Mouse (Mus musculus) cerebellum, adult 11-12 months (tissue): Measurements from ENCODE around the gene Tradd.

ENCODE experiments used
- DNase-seq: peaks from one replicate; pipeline ENCODE4 v3.0.0; 2022

Gene Tradd

DNA sequence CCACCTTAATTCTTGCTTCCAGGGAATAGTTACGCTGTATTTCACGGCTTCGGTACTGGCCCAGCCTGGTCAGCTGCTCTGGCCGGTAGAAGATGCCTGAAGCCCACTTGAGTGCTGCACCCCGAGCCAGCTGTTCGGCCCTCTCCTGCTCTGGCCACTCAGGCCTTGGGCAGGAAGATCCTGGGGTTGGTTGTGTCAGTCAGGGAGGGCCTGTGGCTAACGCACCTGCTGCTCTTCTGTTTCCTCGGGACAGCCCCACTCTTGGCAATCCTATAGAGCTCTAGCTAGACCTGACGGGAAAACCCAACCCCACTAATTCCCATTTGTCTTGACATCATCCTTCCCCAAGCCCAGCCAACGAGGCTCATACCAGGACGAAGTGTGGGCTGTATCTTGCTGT is 30.8 kb upstream of the Tradd start:
- DNase-seq = no peak

DNA sequence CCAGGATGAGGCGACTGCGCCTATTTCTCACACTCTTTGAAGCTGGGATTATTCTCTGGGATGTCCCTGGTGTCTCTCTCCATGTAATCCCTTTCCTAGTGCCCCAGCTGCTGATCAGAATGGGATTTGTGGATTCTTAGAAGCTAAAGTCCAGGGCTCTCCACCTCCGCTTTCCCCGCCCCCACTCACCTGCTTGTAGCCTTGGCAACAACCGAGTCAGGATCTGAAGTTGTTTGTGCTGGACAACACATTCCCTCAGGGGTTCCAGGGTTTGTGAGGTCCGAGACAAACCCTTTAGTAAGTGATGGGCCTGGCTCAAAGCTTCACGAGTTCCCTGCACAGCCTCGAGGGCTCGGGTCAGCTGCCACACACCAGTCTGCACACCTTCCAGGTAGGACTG is 30.4 kb upstream of the Tradd start:
- DNase-seq = peak; percentile 55

DNA sequence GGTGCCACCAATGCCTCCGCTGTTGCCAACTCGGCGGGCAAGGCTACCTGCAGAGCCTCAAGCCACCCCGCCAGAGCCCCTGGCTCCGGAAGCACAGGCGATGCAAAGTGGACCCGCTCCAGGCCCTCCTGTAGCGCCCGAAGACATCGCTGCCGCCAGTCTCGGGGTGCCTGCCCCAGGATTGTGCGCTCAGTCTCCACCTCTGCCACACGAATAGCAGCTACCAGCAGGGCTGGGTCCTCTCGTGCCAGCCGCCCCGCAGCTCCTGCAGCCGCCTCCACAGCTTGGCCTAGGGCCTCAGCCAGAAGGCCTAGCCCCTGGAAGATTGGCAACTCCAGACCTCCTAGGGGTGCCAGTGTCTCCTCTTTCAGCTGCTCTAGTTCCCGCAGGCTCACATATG is 29.0 kb upstream of the Tradd start:
- DNase-seq = peak; percentile 92

DNA sequence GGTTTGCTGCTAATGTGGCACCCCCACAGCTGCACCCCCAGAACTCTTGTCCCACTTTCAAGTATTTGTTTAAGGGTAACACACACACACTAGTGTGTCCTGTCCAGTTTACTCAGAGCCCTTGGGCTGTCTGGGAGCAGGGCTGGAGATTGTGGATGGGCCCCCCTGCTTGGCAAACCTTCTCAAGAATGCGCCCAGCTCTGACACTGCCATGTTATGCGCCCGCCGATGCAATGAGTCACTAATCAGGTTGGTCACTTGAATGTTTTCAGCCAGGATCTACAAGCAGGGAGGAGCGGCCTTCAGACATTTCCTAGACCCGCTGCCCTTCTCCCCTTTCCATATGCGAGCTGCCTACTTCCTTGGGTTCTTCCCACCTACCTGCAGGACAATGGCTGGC is 28.1 kb upstream of the Tradd start:
- DNase-seq = no peak

DNA sequence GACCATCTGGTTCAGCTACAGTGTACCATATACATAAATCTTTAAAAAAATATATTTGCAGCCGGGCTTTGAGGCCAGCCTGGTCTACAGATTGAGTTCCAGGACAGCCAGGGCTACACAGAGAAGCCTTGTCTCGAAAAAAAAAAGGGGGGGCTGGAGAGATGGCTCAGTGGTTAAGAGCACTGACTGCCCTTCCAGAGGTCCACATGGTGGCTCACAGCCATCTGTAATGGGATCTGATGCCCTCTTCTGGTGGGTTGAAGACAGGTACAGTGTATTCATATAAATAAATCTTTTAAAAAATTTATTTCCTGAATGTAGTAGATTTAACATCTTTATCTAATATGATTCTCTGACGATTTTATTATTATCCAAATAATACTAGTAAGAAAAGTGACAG is 27.4 kb upstream of the Tradd start:
- DNase-seq = peak; percentile 56

DNA sequence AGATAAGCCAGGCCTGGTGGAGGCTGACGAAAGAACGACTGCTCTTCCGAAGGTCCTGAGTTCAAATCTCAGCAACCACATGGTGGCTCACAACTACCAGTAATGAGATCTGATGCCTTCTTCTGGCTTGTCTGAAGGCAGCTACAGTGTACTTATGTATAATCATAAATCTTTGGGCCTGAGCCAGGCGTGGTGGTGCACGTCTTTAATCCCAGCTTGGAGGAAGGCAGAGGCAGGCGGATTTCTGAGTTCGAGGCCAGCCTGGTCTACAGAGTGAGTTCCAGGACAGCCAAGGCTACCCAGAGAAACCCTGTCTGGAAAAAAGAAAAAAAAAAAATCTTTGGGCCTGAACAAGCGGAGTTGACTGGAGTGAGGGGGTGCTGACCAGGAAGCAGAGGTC is 27.0 kb upstream of the Tradd start:
- DNase-seq = peak; percentile 65

DNA sequence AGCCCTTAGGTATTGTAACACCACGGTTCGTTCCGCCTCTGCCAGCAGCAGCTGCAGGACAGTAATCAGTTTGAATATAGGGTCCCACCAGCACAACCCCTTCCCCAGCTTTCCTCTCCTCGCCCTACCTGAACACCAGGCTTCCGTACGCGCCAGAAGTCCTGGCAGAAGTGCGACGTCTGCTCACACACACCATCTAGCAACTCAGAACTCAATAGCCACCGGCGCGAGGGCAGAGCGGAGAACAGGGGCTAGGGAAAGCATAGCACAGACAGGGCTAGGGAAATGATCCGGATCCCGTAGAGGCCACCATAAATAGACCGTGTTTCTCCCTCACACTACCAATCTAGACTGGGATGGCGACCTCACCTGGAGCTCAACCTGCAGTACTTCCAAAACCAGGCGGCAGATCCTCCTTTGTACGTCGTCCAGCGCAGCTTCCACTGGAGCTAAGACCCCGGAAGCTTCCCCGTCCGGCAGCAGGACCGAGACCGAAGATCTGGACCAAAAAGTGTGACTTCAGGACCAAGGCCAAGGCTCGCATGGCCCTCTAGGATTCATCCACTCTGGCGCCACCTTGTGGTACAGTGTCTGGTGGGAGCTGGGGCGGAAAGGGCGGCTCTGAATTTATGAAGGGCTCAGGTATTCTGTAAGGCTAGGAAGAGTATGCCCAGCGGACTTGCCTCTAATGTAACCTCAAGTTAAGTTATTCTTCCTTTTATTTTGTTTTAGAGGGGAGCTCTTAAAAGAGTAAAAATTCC is 26.3 kb upstream of the Tradd start:
- DNase-seq = peak; percentile 86

DNA sequence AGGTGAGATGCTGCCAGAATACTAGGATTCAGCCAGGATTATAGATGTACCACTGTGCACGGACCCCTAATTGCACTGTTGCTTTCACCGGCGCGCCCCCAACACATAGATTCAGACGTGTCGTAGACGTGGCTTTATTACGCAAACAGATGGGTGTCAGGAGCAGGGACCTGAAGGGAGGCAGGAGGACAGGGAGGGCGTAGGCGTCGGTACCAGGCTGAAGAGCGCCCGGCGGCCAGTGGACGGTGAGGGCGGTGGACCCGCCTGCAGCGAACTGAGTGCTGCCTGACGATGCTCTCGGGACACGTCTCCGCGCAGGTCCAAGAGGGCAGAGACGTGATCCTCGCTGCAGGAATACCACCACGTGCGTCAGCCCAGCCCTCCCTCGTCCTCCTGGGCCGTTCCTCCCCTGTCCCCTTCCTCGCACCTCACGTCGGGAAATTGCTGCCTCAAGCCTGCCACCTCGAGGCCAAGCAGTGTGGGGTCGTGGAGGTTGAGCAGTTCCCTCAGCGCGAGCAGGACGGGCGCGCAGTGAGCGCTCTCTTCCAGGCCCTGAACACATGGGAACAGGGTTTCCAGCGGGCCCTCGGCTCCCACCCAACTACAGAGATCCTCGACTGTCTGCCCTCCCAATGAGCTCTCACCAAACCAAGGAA is 25.5 kb upstream of the Tradd start, which contains the start of gene 4931428F04Rik:
Gene 4931428F04Rik (minus strand): TSS at position 60 of the 656 bp plus-strand sequence.
- DNase-seq = peak; percentile 86

DNA sequence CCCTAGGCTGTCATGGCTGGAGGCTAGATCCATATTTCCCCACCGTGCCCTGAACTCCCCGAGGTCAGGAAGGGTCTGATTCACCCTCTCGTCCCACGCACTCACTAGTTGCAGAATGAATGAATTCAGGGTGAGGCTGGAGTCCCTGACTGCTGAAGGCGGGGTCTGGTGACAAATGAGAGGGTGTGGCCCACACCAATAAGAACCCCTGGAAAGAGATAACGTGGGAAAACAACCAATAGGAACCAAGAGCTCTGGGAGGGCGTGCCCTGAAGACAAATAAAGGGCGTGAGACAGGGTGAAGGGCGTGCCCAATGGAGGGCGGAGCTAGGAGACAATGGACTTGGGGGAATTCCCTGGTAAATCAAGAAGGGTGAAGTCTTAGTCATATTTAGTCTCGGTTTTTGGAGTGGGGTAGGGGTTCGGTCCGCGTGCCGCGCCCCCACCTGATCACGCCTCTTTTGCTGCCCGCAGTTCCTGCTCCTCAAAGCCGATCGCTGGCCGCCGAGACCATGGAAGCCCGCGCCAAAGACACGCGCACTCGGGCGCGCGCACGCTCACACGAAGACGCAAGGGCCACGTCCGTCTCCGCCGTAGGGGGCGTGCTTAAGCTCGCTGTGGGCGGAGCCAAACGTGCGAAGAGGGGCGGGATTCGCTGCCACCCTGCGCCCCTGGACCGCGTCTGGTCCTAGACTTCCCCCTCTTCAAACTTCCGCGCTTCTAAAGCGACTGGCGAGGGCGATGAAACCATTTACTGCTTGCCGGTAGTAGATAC is 24.7 kb upstream of the Tradd start:
- DNase-seq = peak; percentile 97

DNA sequence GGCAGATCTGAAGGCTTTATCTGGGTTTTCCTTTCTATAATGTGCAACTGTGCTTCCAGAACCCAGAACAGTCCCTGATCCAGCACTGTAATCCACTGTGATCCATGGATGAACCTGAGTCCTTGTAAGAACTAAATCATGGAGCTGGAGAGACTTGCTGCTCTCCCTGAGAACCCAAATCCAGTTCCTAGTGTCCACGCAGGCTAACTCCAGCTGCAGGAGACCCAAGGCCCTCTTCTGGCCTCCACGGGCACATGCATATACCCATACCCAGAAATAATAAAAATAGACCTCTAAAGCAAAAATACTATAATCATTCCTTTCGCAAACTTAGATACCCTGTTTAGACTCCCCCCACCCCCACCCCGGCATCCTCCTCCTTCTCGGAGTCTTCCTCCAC is 23.8 kb upstream of the Tradd start:
- no peak for DNase-seq

DNA sequence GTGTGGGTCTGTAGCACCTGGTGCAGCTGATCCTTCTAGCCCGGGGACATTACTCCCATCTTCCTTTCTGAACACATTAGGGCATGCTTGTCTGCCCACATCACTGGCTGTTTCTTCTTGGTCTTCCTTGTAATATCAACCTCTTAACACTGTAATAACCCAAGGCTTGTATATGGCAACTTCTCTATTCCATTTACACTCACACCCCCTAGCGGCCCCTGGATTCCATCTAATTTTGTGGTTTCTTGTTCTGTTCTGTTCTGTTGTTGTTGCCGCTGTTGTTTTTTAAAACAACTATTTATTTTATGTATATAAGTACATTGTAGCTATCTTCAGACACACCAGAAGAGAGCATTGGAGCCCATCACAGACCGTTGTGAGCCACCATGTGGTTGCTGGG is 22.5 kb upstream of the Tradd start:
- DNase-seq = no peak

DNA sequence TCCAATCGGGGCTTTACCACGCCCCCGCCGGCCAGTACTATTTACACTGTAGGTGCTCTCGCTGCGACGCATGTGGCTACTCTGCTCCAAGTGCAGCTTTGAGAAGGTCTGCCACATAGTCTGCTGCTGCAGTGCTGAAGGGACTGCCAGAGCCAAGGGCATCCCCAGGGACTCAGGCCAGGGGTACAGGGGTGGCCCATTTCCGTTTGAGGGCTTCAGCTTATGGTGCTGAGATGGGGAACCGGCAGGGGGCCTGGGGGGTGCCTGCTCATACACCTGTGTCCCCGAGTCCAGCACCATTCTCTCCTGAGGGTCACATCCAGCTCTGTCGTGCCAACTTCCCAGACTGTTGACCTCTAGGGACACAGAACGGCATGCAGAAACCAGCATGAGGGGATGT is 21.1 kb upstream of the Tradd start:
- peak; percentile 61 for DNase-seq

DNA sequence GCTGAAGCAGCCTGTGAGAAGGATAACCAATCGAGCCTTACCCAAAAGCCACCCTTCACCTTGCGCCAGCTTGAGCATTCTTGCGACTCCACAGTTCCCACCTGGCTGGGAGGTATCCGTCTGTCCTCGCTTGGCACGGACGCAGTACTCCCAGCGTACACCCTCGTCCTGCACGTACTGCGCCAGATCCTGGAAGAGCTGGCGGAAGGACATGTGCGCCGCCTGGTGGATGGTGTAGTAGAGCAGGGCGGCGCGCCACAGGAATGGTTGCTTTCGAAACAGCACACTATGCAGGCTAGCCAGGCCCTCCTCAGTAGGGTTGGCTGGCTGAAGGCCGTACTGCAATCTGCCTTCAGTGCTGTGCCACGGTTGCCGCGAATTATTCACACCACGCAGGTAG is 18.7 kb upstream of the Tradd start:
- DNase-seq = peak; percentile 77

DNA sequence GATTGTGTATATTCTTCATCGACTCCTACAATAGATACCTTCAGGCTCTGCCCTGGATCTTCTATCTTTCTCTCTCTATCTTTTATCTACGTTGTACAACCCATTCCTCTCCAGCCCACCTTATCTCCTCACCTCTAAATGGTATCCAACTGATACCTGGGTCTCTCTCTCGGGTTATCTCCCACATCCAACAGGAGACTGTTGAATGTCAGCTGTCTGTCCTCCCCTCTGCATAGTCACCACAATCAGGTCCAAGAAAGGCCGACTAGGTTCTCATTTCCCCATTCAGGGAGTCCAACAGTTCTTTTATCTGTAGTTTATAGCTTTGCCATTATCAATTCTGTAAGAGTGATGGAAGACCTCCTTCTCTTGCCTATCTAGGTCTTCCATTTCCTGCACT is 17.8 kb upstream of the Tradd start:
- DNase-seq = no peak

DNA sequence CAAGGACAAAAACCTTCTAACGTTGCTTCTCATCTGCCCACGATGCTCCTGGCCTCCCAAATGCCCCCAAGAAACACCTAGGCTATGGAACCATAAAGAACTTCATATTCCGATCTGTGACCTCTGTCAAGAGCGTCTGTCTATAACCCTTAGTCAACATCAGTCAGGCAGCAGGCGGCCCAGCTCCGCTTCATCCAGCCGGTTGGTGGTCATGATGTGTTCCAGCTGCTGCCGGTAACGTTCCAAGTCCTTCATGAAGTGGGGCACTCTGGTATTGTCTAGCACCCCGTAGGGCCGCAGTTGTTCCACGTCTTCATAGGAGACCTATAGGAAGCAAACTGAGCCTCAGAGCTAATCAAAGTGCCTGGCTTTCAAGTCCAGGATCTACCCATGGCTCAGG is 17.4 kb upstream of the Tradd start:
- DNase-seq = no peak

DNA sequence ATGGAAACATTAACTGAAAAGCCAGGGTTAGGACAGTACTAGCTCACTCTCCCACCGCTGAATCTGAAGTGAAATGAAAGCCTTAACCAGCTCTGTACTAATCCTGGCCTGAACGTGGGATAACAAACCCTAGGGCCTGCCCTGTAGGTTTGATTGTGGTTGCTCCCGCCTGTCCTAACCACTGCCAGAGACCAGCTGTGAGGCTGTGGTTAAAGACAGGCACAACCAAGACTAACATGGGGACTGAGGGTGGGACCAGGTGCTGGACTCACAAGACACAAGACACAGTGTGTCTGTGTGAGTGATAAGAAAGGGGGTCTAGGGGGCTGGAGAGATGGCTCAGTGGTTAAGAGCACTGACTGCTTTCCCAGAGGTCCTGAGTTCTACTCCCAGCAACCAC is 16.2 kb upstream of the Tradd start:
- DNase-seq = no peak

DNA sequence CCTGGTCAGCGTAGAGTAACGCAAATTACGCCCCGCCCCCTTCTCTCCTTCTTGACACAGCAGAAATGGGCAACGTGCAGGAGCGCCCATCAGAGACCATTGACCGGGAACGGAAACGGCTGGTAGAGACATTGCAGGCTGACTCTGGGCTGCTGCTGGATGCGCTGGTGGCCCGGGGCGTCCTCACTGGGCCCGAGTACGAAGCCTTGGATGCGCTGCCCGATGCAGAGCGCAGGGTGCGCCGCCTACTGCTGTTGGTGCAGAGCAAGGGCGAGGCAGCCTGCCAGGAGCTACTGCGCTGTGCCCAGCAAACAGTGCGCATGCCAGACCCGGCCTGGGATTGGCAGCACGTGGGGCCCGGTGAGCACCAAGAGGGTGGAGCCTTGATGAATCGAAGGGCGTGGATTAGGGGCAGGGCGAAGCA is 14.5 kb upstream of the Tradd start:
- peak; percentile 95 for DNase-seq

DNA sequence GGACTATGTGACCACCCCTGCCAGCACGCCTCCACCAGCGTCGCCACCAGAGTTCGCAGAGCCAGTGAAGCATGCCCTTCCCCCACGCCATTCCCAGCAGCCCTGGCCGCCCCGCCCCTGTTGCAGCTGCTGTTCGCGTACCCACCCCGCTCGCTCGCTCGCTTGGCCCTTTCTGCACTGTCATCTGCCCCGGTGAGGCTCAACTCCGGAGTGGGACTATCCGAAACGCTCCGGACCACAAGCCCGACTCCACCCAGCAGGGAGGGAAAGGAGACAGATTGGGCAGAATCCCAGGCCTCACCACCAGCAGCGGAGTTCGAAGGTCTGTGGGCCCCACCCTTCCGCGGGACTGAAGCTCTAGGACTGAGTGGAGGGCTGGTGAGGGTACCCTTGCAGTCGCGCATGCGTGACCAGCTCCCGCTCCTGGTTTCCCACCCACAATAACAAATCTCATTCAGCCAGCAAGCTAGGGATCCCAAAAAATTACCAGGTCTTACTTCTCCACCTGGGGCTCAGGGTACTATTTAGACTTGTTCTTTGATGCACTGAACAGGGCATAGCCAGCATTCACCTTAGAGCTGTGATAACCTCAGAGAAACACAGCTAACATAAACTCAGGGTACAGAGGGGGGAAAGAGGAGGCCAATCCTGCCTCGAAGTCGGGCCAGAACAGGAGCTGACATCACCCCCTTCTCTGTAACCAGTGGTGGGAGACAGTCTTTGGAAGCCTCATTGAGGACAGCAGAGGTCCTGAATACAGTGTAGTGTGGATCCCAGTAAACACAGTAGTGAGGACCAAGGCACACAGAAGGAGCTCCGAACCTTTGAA is 12.1 kb upstream of the Tradd start:
- peak; percentile 46 for DNase-seq

DNA sequence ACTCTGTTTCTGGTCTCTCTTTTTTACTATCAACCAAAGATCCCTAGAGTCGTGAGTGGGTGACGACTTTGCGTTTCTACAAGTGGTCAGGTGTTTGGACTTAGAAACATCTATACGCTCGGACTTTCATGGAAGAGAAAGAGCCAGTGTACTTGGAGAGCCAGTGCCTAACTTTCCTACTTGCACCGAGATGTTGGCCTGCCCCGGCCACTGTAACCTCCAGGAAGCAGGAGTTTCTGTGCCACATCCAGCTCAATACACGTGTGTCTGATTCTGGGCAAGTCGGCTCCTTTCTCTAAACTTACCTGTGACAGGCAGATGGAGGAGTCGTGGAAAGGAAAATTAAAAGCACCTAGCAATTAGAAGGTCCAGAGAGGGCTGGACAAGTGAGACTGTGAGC is 11.4 kb upstream of the Tradd start, which contains the start of gene Nol3:
Gene Nol3 (plus strand): TSS at position 301 of the 400 bp plus-strand sequence.
- no peak for DNase-seq

DNA sequence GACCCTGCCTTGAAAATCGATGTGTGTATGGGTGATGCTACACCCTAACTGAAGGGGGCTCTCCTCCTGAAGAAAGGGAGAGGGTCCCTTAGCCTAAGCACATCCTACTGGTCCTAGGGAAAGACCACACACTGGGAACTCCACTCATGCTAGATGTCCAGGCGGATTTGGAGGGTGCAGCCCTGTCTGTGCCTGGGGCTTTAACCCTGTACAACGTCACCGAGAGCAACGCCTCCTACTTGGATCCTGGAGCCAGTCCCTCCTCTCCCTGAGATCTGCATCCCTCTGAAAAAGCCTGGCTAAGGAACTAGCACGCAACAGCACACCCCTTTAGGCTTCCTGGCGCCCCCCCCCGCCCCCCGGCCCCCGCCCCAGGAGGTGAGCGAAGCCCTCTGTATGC is 11.0 kb upstream of the Tradd start:
- DNase-seq = no peak

DNA sequence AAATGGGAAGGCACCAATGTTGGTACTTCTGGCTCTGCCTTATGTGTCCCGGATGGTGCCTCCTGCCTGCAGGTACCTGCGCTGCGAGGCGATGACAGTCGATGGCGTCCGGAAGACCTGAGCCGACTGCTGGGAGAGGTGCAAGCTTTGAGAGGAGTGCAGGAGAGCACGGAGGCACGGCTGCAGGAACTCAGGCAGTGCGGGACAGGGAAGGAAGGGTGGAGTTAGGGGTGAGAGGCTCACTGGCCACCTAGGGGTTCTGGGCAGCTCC is 6.4 kb upstream of the Tradd start:
- DNase-seq = peak; percentile 41

DNA sequence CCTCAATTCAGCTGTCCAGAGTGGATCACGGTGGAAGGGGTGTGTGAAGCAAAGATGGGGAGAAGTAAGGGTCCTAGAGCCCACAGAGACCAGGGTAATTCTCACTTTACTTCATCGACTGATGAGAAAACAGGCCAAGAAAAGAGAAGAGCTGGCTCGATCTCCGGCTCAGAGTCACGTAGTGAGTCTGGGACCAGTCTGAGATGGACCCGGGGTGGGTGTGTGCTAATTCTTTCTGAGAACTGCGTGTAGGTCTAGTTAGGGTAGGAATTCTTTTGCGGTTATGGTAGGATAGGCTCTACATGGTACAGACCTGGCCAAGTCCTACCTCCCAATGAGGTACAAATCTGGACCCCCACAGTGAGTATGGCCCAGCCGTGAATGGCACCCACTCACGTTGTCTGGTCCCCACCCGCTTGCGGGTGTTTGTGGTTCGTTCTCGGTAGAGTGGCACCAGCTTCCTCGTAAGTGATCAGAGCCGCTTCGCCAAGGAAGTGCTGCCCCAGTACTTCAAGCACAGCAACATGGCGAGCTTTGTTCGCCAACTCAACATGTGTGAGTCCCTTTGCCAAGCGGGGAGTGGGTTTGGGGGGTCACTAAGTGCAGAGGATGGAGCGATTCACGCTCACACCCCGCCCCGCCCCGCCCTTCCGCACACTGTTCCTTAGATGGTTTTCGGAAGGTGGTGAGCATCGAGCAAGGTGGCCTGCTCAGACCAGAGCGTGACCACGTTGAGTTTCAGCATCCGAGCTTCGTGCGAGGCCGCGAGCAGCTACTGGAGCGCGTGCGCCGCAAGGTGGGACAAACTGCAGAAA is 5.9 kb upstream of the Tradd start:
- peak; percentile 53 for DNase-seq
